ENCODE assay signal across 8 mouse cellular contexts in genomic region chr11:6064215-6065045, GRCm38 (mm10). TPM values are rescaled to one million over a fixed set of nuclear protein-coding genes. Genes with fewer than 3 reads are reported as not detected.
A peak's percentile ranks its signal among the peaks of the same experiment; 100 is the strongest.
DNase-seq lines count a peak whose midpoint lies in the region; ATAC-seq and TF ChIP-seq lines count a peak whose summit lies in the region.

No protein-coding gene starts in this region.

- peak overlapping the region; percentile 59 for H3K4me2 ChIP-seq in forebrain, embryonic 16.5 days (ENCODE audit: low read length)
- H3K4me2 ChIP-seq in liver, embryonic 15.5 days, result peak overlapping the region; percentile 63
- peak overlapping the region; percentile 90 for H3K4me2 ChIP-seq in stomach, embryonic 16.5 days (ENCODE audit: low read depth, low read length)

- no peaks in the 10 kb centered on the region for H3K4me1 ChIP-seq in heart, adult 2 months (ENCODE audit: control insufficient read depth, insufficient read depth, low read length)
- peaks cover 7% of the 10 kb centered on the region for H3K4me1 ChIP-seq in ES-Bruce4 (ENCODE audit: control insufficient read depth, insufficient read depth, low read length)
- peaks cover 36% of the 10 kb centered on the region for H3K4me1 ChIP-seq in forebrain, embryonic 16.5 days (replicated peaks; ENCODE audit: control insufficient read depth, insufficient read depth, low read length)
- peaks cover 5% of the 10 kb centered on the region; the same call in 1 of the 2 replicates for H3K4me1 ChIP-seq in liver, embryonic 15.5 days (replicated peaks)
- peaks cover 11% of the 10 kb centered on the region; the same call in 1 of the 2 replicates for H3K4me1 ChIP-seq in stomach, embryonic 16.5 days (ENCODE audit: control insufficient read depth, insufficient read depth, low read length)

- no peaks in the 10 kb centered on the region for H3K36me3 ChIP-seq in heart, adult 2 months (ENCODE audit: control insufficient read depth, insufficient read depth, low read length)
- no peaks in the 10 kb centered on the region for H3K36me3 ChIP-seq in ES-Bruce4 (ENCODE audit: control insufficient read depth, insufficient read depth, low read length, poor library complexity, severe bottlenecking)
- no peaks in the 10 kb centered on the region for H3K36me3 ChIP-seq in forebrain, embryonic 16.5 days (ENCODE audit: control insufficient read depth, insufficient read depth)
- no peaks in the 10 kb centered on the region for H3K36me3 ChIP-seq in liver, embryonic 15.5 days (replicated peaks)
- no peaks in the 10 kb centered on the region for H3K36me3 ChIP-seq in stomach, embryonic 16.5 days (ENCODE audit: control insufficient read depth, insufficient read depth, low read length)

- no peak for TF ChIP-seq CTCF in heart, adult 2 months (IDR thresholded peaks at IDR 0.05)
- TF ChIP-seq CTCF in ES-Bruce4 (IDR thresholded peaks at IDR 0.05; ENCODE audit: low read depth, low read length), result no peak

- no peak for DNase-seq in heart, adult 2 months
- no peak for DNase-seq in heart, adult 8-10 months (ENCODE audit: low spot score)
- DNase-seq in urinary bladder, adult 2 months (ENCODE audit: low spot score), result no peak
- no peak for DNase-seq in kidney, adult 8-10 months

- WGBS in heart, adult 2 months, result 7% methylated on average over 30 of the region's 30 CpGs
- 2% methylated on average over 29 of the region's 30 CpGs for WGBS in forebrain, embryonic 16.5 days
- WGBS in liver, embryonic 15.5 days (ENCODE audit: insufficient replicate concordance), result 7% methylated on average over 30 of the region's 30 CpGs
- 3% methylated on average over 30 of the region's 30 CpGs for WGBS in stomach, embryonic 16.5 days

- no peaks in the 10 kb centered on the region for H3K9me3 ChIP-seq in ES-Bruce4 (replicated peaks; ENCODE audit: control insufficient read depth, insufficient read depth, low read length, poor library complexity, severe bottlenecking)
- H3K9me3 ChIP-seq in forebrain, embryonic 16.5 days (ENCODE audit: control insufficient read depth, low read length), result no peaks in the 10 kb centered on the region
- H3K9me3 ChIP-seq in liver, embryonic 15.5 days (replicated peaks), result no peaks in the 10 kb centered on the region
- H3K9me3 ChIP-seq in stomach, embryonic 16.5 days (replicated peaks; ENCODE audit: control insufficient read depth, low read length), result no peaks in the 10 kb centered on the region

- no peak for TF ChIP-seq EP300 in heart, adult 2 months (IDR thresholded peaks at IDR 0.05; ENCODE audit: insufficient read depth, low read depth, low read length)
- TF ChIP-seq EP300 in ES-Bruce4 (IDR thresholded peaks at IDR 0.05; ENCODE audit: insufficient read depth, low read depth, low read length), result no peak

- no peak for TF ChIP-seq POLR2A in heart, adult 2 months (IDR thresholded peaks at IDR 0.05; ENCODE audit: insufficient read depth, low read depth, low read length)
- no peak for TF ChIP-seq POLR2A in ES-Bruce4 (IDR thresholded peaks at IDR 0.05; ENCODE audit: insufficient read depth, low read length)

- intact Hi-C loops in heart, adult 2 months (cut with DNase I), result no loop called here

- H3K79me2 ChIP-seq in heart, adult 2 months (replicated peaks; ENCODE audit: control insufficient read depth, insufficient read depth, low read length), result no peaks in the 10 kb centered on the region

- no peak for ATAC-seq in forebrain, embryonic 16.5 days
- no peak for ATAC-seq in liver, embryonic 15.5 days (ENCODE audit: insufficient read depth)
- no peak for ATAC-seq in stomach, embryonic 16.5 days (ENCODE audit: insufficient read depth, low FRiP score)

- no peak overlapping the region for H3K9ac ChIP-seq in heart, adult 2 months (ENCODE audit: low read depth, low read length)
- peak overlapping the region; percentile 90 for H3K9ac ChIP-seq in ES-Bruce4 (ENCODE audit: low read depth, poor library complexity, severe bottlenecking)
- H3K9ac ChIP-seq in forebrain, embryonic 16.5 days (replicated peaks; ENCODE audit: low read depth, low read length), result peak overlapping the region; percentile 83
- H3K9ac ChIP-seq in liver, embryonic 15.5 days, result no peak overlapping the region
- peak overlapping the region; percentile 56; the same call in 1 of the 2 replicates for H3K9ac ChIP-seq in stomach, embryonic 16.5 days (ENCODE audit: low read length)

- H3K27ac ChIP-seq in heart, adult 2 months, result no peak overlapping the region
- no peak overlapping the region for H3K27ac ChIP-seq in ES-Bruce4 (ENCODE audit: insufficient read depth, low read length)
- H3K27ac ChIP-seq in forebrain, embryonic 16.5 days (ENCODE audit: low read length), result peak overlapping the region; percentile 84
- no peak overlapping the region for H3K27ac ChIP-seq in liver, embryonic 15.5 days (replicated peaks)
- no peak overlapping the region for H3K27ac ChIP-seq in stomach, embryonic 16.5 days (ENCODE audit: low read length)

- peaks cover 6% of the 10 kb centered on the region for H3K27me3 ChIP-seq in heart, adult 2 months (ENCODE audit: control insufficient read depth, insufficient read depth, low read length)
- peaks cover 16% of the 10 kb centered on the region for H3K27me3 ChIP-seq in ES-Bruce4 (ENCODE audit: control insufficient read depth, insufficient read depth, low read length, poor library complexity, severe bottlenecking)
- H3K27me3 ChIP-seq in forebrain, embryonic 16.5 days (replicated peaks; ENCODE audit: control insufficient read depth, insufficient read depth, low read length), result peaks cover 32% of the 10 kb centered on the region
- H3K27me3 ChIP-seq in liver, embryonic 15.5 days, result peaks cover 72% of the 10 kb centered on the region
- peaks cover 68% of the 10 kb centered on the region for H3K27me3 ChIP-seq in stomach, embryonic 16.5 days (ENCODE audit: control insufficient read depth, insufficient read depth, low read length)

- peak overlapping the region; percentile 40 for H3K4me3 ChIP-seq in heart, adult 2 months
- peak overlapping the region; percentile 77 for H3K4me3 ChIP-seq in ES-Bruce4 (ENCODE audit: low read depth, low read length)
- peak overlapping the region; percentile 65 for H3K4me3 ChIP-seq in forebrain, embryonic 16.5 days (replicated peaks; ENCODE audit: low read length)
- peak overlapping the region; percentile 42 for H3K4me3 ChIP-seq in liver, embryonic 15.5 days (replicated peaks)
- H3K4me3 ChIP-seq in stomach, embryonic 16.5 days (replicated peaks; ENCODE audit: low read length), result peak overlapping the region; percentile 57

RNA-seq across cellular contexts. Expression of gene Camk2b, which starts 1.7 kb away (rescaled TPM):
- total RNA-seq in heart, adult 2 months (2021), result 1 to 10 TPM; 4.8 to 5.2 TPM
- polyA plus RNA-seq in heart, adult 2 months (2012; rRNA removed), result 10.7 and 12.9 TPM in 2 replicates
- 10 to 100 TPM in 2 of 4 experiments, 1 to 10 TPM in 2; 6.5 to 14.8 (median 10.1) TPM for total RNA-seq in heart, adult 8-10 months (2022)
- 8.9 and 12.8 TPM in 2 replicates for polyA plus RNA-seq in ES-Bruce4 (2011; ENCODE audit: insufficient read depth, insufficient read length, low read depth, missing spikeins)
- 163 and 171 TPM in 2 replicates for polyA plus RNA-seq in forebrain, embryonic 16.5 days (2015; fragmentation: Nextera tagmentation; extraction: Ambion mirVana)
- 1.1 and 1.3 TPM in 2 replicates for polyA plus RNA-seq in liver, embryonic 15.5 days (2015; fragmentation: Nextera tagmentation; extraction: Ambion mirVana)
- polyA plus RNA-seq in stomach, embryonic 16.5 days (2015; fragmentation: Nextera tagmentation; extraction: Ambion mirVana), result 4.5 and 6.0 TPM in 2 replicates
- polyA plus RNA-seq in urinary bladder, adult 2 months (2012; rRNA removed), result 3.0 and 3.9 TPM in 2 replicates

Comparison
In these comparisons a context has a peak if more than half of its experiments do, and no peak if none do; other contexts are left out.
1. H3K9ac ChIP-seq: peak in ES-Bruce4 (single experiment), forebrain, embryonic 16.5 days (single experiment) and stomach, embryonic 16.5 days (single experiment); none in heart, adult 2 months (single experiment) and liver, embryonic 15.5 days (single experiment).
2. RNA of gene Camk2b, which starts 1.7 kb away (polyA plus RNA-seq): 163 to 171 TPM in forebrain, embryonic 16.5 days; 10.7 to 12.9 TPM in heart, adult 2 months, 8.9 to 12.8 TPM in ES-Bruce4, 4.5 to 6.0 TPM in stomach, embryonic 16.5 days, 3.0 to 3.9 TPM in urinary bladder, adult 2 months and 1.1 to 1.3 TPM in liver, embryonic 15.5 days; every median in the first group is over 10 times any median in the second.
3. Peak in every context shown above with its lines, with median percentiles within 50 percentile points of each other: H3K4me3 ChIP-seq and H3K4me2 ChIP-seq.